In the genomic region with DNA sequence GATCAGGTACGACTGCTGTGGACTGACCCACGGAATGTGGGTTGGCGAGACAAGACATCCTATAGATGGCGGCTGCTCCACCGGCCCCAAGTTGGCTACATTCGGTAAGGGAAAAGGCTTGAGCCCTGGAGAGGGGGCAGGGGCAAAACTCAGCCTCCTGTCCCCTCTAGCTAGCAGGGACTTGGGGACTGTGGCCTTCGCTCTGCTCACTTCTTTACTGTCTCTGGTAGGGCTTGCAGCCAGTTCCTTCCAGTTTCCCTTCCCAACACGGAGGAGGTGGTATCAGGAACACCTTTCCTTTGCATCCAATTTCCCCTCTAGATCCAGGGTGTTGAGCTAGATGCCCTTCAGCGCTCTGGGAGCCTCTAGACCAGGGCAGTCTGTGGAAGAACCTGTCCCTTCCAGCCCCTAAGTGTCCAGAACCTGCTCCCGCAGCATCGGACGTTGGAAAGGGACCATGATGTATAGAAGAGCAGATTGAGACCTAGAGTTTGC, we compare ENCODE assay signal across 12 mouse cellular contexts. TPM values are rescaled to one million over a fixed set of nuclear protein-coding genes. Genes with fewer than 3 reads are reported as not detected.
A peak's percentile ranks its signal among the peaks of the same experiment; 100 is the strongest.
DNase-seq lines count a peak whose midpoint lies in the region; ATAC-seq and TF ChIP-seq lines count a peak whose summit lies in the region.
"Had no signal": no experiment of that assay in that cellular context is flagged by ENCODE, and none has a peak within 500 bp of the region (broad histone marks: within the 10 kb centered on the region; RNA-seq: fewer than 3 reads in every experiment).

No protein-coding gene starts in this region.

- peak overlapping the region; percentile 71 for H3K4me2 ChIP-seq in forebrain, embryonic 16.5 days (ENCODE audit: low read length)
- H3K4me2 ChIP-seq in kidney, embryonic 16.5 days (replicated peaks; ENCODE audit: low read depth, low read length), result no peak overlapping the region

- H3K9ac ChIP-seq in ES-E14 (ENCODE audit: insufficient read depth, low read depth, low read length, poor library complexity, severe bottlenecking), result peak overlapping the region; percentile 68
- H3K9ac ChIP-seq in forebrain, embryonic 16.5 days (replicated peaks; ENCODE audit: low read depth, low read length), result peak overlapping the region; percentile 58
- no peak overlapping the region for H3K9ac ChIP-seq in kidney, embryonic 16.5 days (replicated peaks; ENCODE audit: low read length)

- in situ Hi-C loops in ES-E14 (cut with MboI; ENCODE audit: low sequenced_read_pairs in 2 of 2, unreplicated experiment in 2 of 2), result no loop called here

- peak overlapping the region; percentile 86 for H3K27ac ChIP-seq in ES-E14 (ENCODE audit: insufficient read depth, low read depth, low read length, poor library complexity, severe bottlenecking)
- H3K27ac ChIP-seq in forebrain, embryonic 16.5 days (ENCODE audit: low read length), result peak overlapping the region; percentile 89
- H3K27ac ChIP-seq in midbrain, embryonic 10.5 days (replicated peaks), result peak overlapping the region; percentile 99
- no peak overlapping the region for H3K27ac ChIP-seq in kidney, embryonic 16.5 days (ENCODE audit: low read length)
- H3K27ac ChIP-seq: heart, adult 2 months had no signal

- no peak for TF ChIP-seq CTCF in E14TG2a.4 (conservative IDR thresholded peaks at IDR 0.05; ENCODE audit: low read length)

- ATAC-seq in forebrain, embryonic 16.5 days, result no peak
- no peak for ATAC-seq in kidney, embryonic 16.5 days (ENCODE audit: low FRiP score, low TSS enrichment)
- ATAC-seq: intestine, embryonic 16.5 days had no signal

- H3K9me3 ChIP-seq in E14TG2a.4 (ENCODE audit: low read length) (no peaks in the 10 kb centered on the region), ES-E14 (ENCODE audit: control insufficient read depth, insufficient read depth, low read depth, low read length) (no peaks in the 10 kb centered on the region)
- no peaks in the 10 kb centered on the region for H3K9me3 ChIP-seq in forebrain, embryonic 16.5 days (ENCODE audit: control insufficient read depth, low read length)
- H3K9me3 ChIP-seq in midbrain, embryonic 10.5 days (replicated peaks), result no peaks in the 10 kb centered on the region
- H3K9me3 ChIP-seq in kidney, embryonic 16.5 days (ENCODE audit: low read length), result no peaks in the 10 kb centered on the region
- H3K9me3 ChIP-seq: G1E had no signal

- intact Hi-C loops in heart, postnatal 25 days (cut with DNase I), result no loop called here

- H3K4me3 ChIP-seq in E14TG2a.4 (replicated peaks; ENCODE audit: low read length) (peak overlapping the region; percentile 80), ES-E14 (ENCODE audit: insufficient read depth in 1 of 2, low read depth in 1 of 2, low read length in 2 of 2, poor library complexity in 1 of 2, severe bottlenecking in 1 of 2) (peak overlapping the region; percentile 28 to 47; a peak in 3 of 4 replicates)
- H3K4me3 ChIP-seq in forebrain, embryonic 16.5 days (replicated peaks; ENCODE audit: low read length), result peak overlapping the region; percentile 48
- H3K4me3 ChIP-seq in midbrain, embryonic 10.5 days, result peak overlapping the region; percentile 89
- no peak overlapping the region for H3K4me3 ChIP-seq in kidney, embryonic 16.5 days (ENCODE audit: low read length)
- H3K4me3 ChIP-seq: heart, adult 2 months had no signal

- H3K36me3 ChIP-seq in E14TG2a.4 (ENCODE audit: insufficient read depth, low read length), result peaks cover 24% of the 10 kb centered on the region
- peaks cover 11% of the 10 kb centered on the region; the same call in 1 of the 2 replicates for H3K36me3 ChIP-seq in ES-E14 (ENCODE audit: control insufficient read depth, insufficient read depth, low read length, poor library complexity, severe bottlenecking)
- H3K36me3 ChIP-seq in forebrain, embryonic 16.5 days (ENCODE audit: control insufficient read depth, insufficient read depth), result no peaks in the 10 kb centered on the region
- peaks cover 58% of the 10 kb centered on the region for H3K36me3 ChIP-seq in midbrain, embryonic 10.5 days
- H3K36me3 ChIP-seq in kidney, embryonic 16.5 days (ENCODE audit: insufficient read depth, low read length), result no peaks in the 10 kb centered on the region
- H3K36me3 ChIP-seq: G1E had no signal

- 6% methylated on average over 12 of the region's 12 CpGs for WGBS in forebrain, embryonic 16.5 days
- WGBS in midbrain, embryonic 10.5 days, result 16% methylated on average over 12 of the region's 12 CpGs
- 65% methylated on average over 12 of the region's 12 CpGs for WGBS in kidney, embryonic 16.5 days

- DNase-seq in ES-E14 (ENCODE audit: low read depth, low spot score), result no peak
- DNase-seq in midbrain, embryonic 10.5 days (ENCODE audit: low spot score), result no peak
- DNase-seq in heart, postnatal 25 days (ENCODE audit: low spot score), result no peak
- no peak for DNase-seq in embryo, embryonic 9.5 days (ENCODE audit: extremely low spot score)
- DNase-seq: cerebellum, adult 11-12 months; heart, adult 2 months; thymus, postnatal 4 days had no signal

- peaks cover 4% of the 10 kb centered on the region; the same call in 1 of the 2 replicates for H3K27me3 ChIP-seq in E14TG2a.4 (ENCODE audit: insufficient read depth, low read length)
- no peaks in the 10 kb centered on the region for H3K27me3 ChIP-seq in forebrain, embryonic 16.5 days (replicated peaks; ENCODE audit: control insufficient read depth, insufficient read depth, low read length)
- H3K27me3 ChIP-seq in midbrain, embryonic 10.5 days (ENCODE audit: low read depth, poor library complexity, severe bottlenecking), result peaks cover 18% of the 10 kb centered on the region
- peaks cover 3% of the 10 kb centered on the region; the same call in 1 of the 2 replicates for H3K27me3 ChIP-seq in kidney, embryonic 16.5 days (ENCODE audit: insufficient read depth, low read length)

- H3K4me1 ChIP-seq in E14TG2a.4 (replicated peaks; ENCODE audit: low read depth, low read length) (peaks cover 78% of the 10 kb centered on the region), ES-E14 (ENCODE audit: control insufficient read depth in 2 of 2, insufficient read depth in 2 of 2, low read length in 2 of 2, poor library complexity in 1 of 2) (peaks cover 13 to 35% of the 10 kb centered on the region in 2 experiments)
- H3K4me1 ChIP-seq in forebrain, embryonic 16.5 days (replicated peaks; ENCODE audit: control insufficient read depth, insufficient read depth, low read length), result peaks cover 55% of the 10 kb centered on the region
- peaks cover 85% of the 10 kb centered on the region for H3K4me1 ChIP-seq in midbrain, embryonic 10.5 days
- H3K4me1 ChIP-seq in kidney, embryonic 16.5 days (ENCODE audit: insufficient read depth, low read length), result peaks cover 38% of the 10 kb centered on the region

TF ChIP-seq in ES-E14, 5 proteins besides CTCF, POLR2A, EP300 and RAD21:
- TF ChIP-seq ZC3H11A (IDR thresholded peaks at IDR 0.05; ENCODE audit: borderline replicate concordance, low read depth, low read length), result no peak
- TF ChIP-seq MAFK (IDR thresholded peaks at IDR 0.05; ENCODE audit: insufficient read depth, low read depth, low read length), result no peak
- no peak for TF ChIP-seq HCFC1 (IDR thresholded peaks at IDR 0.05; ENCODE audit: borderline replicate concordance, insufficient read depth, low read length)
- no peak for TF ChIP-seq ZNF384 (IDR thresholded peaks at IDR 0.05; ENCODE audit: low read depth, low read length)
- TF ChIP-seq CHD2 (IDR thresholded peaks at IDR 0.05; ENCODE audit: low read depth, low read length), result no peak

RNA-seq across cellular contexts. Expression of a gene that starts 1.5 kb away (rescaled TPM):
- 234 and 251 TPM in 2 replicates for total RNA-seq in ES-E14 (2012; rRNA removed)
- polyA plus RNA-seq in forebrain, embryonic 16.5 days (2015; fragmentation: Nextera tagmentation; extraction: Ambion mirVana), result 180 and 183 TPM in 2 replicates
- 238 TPM in 2 replicates for polyA plus RNA-seq in midbrain, embryonic 10.5 days (2016; fragmentation: Nextera tagmentation; extraction: Ambion mirVana)
- 227 and 235 TPM in 2 replicates for polyA plus RNA-seq in kidney, embryonic 16.5 days (2015; fragmentation: Nextera tagmentation; extraction: Ambion mirVana)
- 10 to 100 TPM; 62.3 to 62.6 TPM for total RNA-seq in heart, postnatal 25 days (2021)

RNA-seq across cellular contexts. Expression of a gene that starts 3.5 kb away (rescaled TPM):
- total RNA-seq in ES-E14 (2012; rRNA removed), result 3.0 and 3.9 TPM in 2 replicates
- 1.6 and 1.7 TPM in 2 replicates for polyA plus RNA-seq in forebrain, embryonic 16.5 days (2015; fragmentation: Nextera tagmentation; extraction: Ambion mirVana)
- polyA plus RNA-seq in midbrain, embryonic 10.5 days (2016; fragmentation: Nextera tagmentation; extraction: Ambion mirVana), result 1.8 and 3.4 TPM in 2 replicates
- polyA plus RNA-seq in kidney, embryonic 16.5 days (2015; fragmentation: Nextera tagmentation; extraction: Ambion mirVana), result 20.0 and 23.6 TPM in 2 replicates
- under 1 TPM; 0.22 to 0.39 TPM for total RNA-seq in heart, postnatal 25 days (2021)
- polyA plus RNA-seq: G1E had no signal

RNA-seq across cellular contexts. Expression of a gene that starts 10.4 kb away (rescaled TPM):
- total RNA-seq in ES-E14 (2012; rRNA removed), result 36.9 and 46.9 TPM in 2 replicates
- 61.5 and 84.2 TPM in 2 replicates for polyA plus RNA-seq in forebrain, embryonic 16.5 days (2015; fragmentation: Nextera tagmentation; extraction: Ambion mirVana)
- 82.2 and 108 TPM in 2 replicates for polyA plus RNA-seq in midbrain, embryonic 10.5 days (2016; fragmentation: Nextera tagmentation; extraction: Ambion mirVana)
- polyA plus RNA-seq in kidney, embryonic 16.5 days (2015; fragmentation: Nextera tagmentation; extraction: Ambion mirVana), result 18.2 and 18.4 TPM in 2 replicates
- total RNA-seq in heart, postnatal 25 days (2021), result 1 to 10 TPM; 6.1 to 7.2 TPM

RNA-seq across cellular contexts. Expression of a gene that starts 20.4 kb away (rescaled TPM):
- 113 and 134 TPM in 2 replicates for total RNA-seq in ES-E14 (2012; rRNA removed)
- polyA plus RNA-seq in forebrain, embryonic 16.5 days (2015; fragmentation: Nextera tagmentation; extraction: Ambion mirVana), result 187 and 195 TPM in 2 replicates
- 268 and 282 TPM in 2 replicates for polyA plus RNA-seq in midbrain, embryonic 10.5 days (2016; fragmentation: Nextera tagmentation; extraction: Ambion mirVana)
- 272 and 300 TPM in 2 replicates for polyA plus RNA-seq in kidney, embryonic 16.5 days (2015; fragmentation: Nextera tagmentation; extraction: Ambion mirVana)
- 10 to 100 TPM; 73.5 to 87.6 TPM for total RNA-seq in heart, postnatal 25 days (2021)

RNA-seq across cellular contexts. Expression of a gene that starts 20.7 kb away (rescaled TPM):
- 3.1 and 5.3 TPM in 2 replicates for total RNA-seq in ES-E14 (2012; rRNA removed)
- 62.5 and 76.1 TPM in 2 replicates for polyA plus RNA-seq in forebrain, embryonic 16.5 days (2015; fragmentation: Nextera tagmentation; extraction: Ambion mirVana)
- polyA plus RNA-seq in midbrain, embryonic 10.5 days (2016; fragmentation: Nextera tagmentation; extraction: Ambion mirVana), result 5.7 and 11.5 TPM in 2 replicates
- 4.7 and 6.0 TPM in 2 replicates for polyA plus RNA-seq in kidney, embryonic 16.5 days (2015; fragmentation: Nextera tagmentation; extraction: Ambion mirVana)
- under 1 TPM; 0.47 to 0.59 TPM for total RNA-seq in heart, postnatal 25 days (2021)
